Mouse (Mus musculus) erythroblast, embryonic 14.5 days (primary cell): Measurements from ENCODE around the gene Hmga2. TPM values are rescaled to one million over a fixed set of nuclear protein-coding genes. Genes with fewer than 3 reads are reported as not detected.

Source experiments
- H3K27me3 ChIP-seq: 2 replicates; pipeline ENCODE4 v1.6.1; 2012; ENCODE audit warnings: inconsistent platforms; ENCODE audit not compliant: control insufficient read depth
- H3K36me3 ChIP-seq: 2 replicates; pipeline ENCODE4 v1.6.1; 2012; ENCODE audit warnings: mild to moderate bottlenecking, inconsistent platforms; ENCODE audit not compliant: control insufficient read depth
- H3K4me1 ChIP-seq: 2 replicates; pipeline ENCODE4 v1.6.1; 2012; ENCODE audit warnings: inconsistent platforms; ENCODE audit not compliant: control insufficient read depth
- H3K4me3 ChIP-seq: replicated peaks from 2 replicates; pipeline ENCODE3; 2012; ENCODE audit warnings: moderate library complexity, mild to moderate bottlenecking, inconsistent platforms
- H3K9me3 ChIP-seq: 2 replicates; pipeline ENCODE4 v1.6.1; 2012; ENCODE audit warnings: low read length, inconsistent platforms, mixed read lengths; ENCODE audit not compliant: control insufficient read depth
- GATA1 ChIP-seq: IDR thresholded peaks from 2 replicates; pipeline ENCODE4 v1.6.1; 2012; ENCODE audit warnings: low read length, inconsistent platforms, mixed read lengths
- TAL1 ChIP-seq: IDR thresholded peaks from 3 replicates; pipeline ENCODE4 v1.6.1; 2012; ENCODE audit warnings: low read length, inconsistent platforms, mixed read lengths
- polyA plus RNA-seq: library from polyadenylated mRNA; stranded (reverse); fragments of >175 nt; gene quantifications from 2 replicates; pipeline ENCODE4 v1.2.3, GENCODE M21; 2012

Hmga2 gene
- polyA plus RNA-seq, 1 experiment = 0.05 TPM

GRCm38 (mm10) chr10:120322815-120323214 is 153.5 kb downstream of the Hmga2 start:
- H3K36me3 ChIP-seq = no peaks in the 10 kb centered on the region
- peaks cover 3% of the 10 kb centered on the region; the same call in 1 of the 2 replicates for H3K9me3 ChIP-seq
- H3K4me1 ChIP-seq = no peaks in the 10 kb centered on the region
- H3K4me3 ChIP-seq = no peak overlapping the region
- TF ChIP-seq TAL1 (no peak), GATA1 (no peak)
- H3K27me3 ChIP-seq = no peaks in the 10 kb centered on the region

DNA sequence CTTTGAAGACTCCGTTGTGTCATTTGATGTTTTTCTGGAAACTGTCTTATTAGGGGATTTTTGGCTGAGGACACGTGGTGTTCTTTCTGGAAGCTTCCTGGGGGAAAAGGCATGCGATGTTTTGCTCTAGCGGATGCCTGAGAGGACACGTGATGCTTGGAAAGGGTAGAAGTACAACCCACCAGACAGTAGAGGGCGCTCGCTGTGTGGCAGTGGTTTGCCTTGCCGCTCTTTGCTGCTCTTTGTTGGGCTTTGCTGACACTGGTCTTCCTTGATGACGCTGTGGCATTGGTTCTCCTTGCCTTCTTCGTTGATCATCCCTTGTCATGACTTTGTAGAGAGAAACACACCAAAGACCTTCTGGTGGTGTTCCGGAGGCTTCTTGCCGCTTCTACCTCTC is 156.7 kb downstream of the Hmga2 start:
- Histone ChIP-seq H3K4me3 (no peak overlapping the region), H3K36me3 (no peaks in the 10 kb centered on the region), H3K9me3 (peaks cover 3% of the 10 kb centered on the region; the same call in 1 of the 2 replicates), H3K27me3 (no peaks in the 10 kb centered on the region), H3K4me1 (no peaks in the 10 kb centered on the region)
- no peak for TF ChIP-seq TAL1

Other genes starting within 250 kb of the Hmga2 start
- gene Llph, start 249.4 kb downstream of the Hmga2 start, polyA plus RNA-seq = 4.3 and 4.5 TPM in 2 replicates